Mouse (Mus musculus) MEL (cell line): ENCODE data around the gene Sox12. TPM values are rescaled to one million over a fixed set of nuclear protein-coding genes. Genes with fewer than 3 reads are reported as not detected.

ENCODE experiments used
- DNase-seq: peaks from one replicate; pipeline ENCODE4 v3.0.0; 2011; ENCODE audit warnings: low read depth, low spot score
- H3K27ac ChIP-seq: 2 replicates; pipeline ENCODE4 v1.5.1; 2012; ENCODE audit warnings: low read depth, mild to moderate bottlenecking, control low read depth, low read length, moderate library complexity; ENCODE audit not compliant: control insufficient read depth
- H3K27me3 ChIP-seq, 2 experiments: fragments of 150-350 bp in 1 of 2; sonication (generic) in 1 of 2; 2 replicates each; pipeline ENCODE4 v1.6.1; 2012; ENCODE audit warnings: low read length in 2 of 2, mild to moderate bottlenecking in 2 of 2, improper control_type of control experiment in 1 of 2, moderate library complexity in 1 of 2; ENCODE audit not compliant: insufficient read depth in 2 of 2, control insufficient read depth in 1 of 2
- H3K36me3 ChIP-seq, 2 experiments: 2 replicates each; pipeline ENCODE4 v1.6.1; 2012 to 2014; ENCODE audit warnings: low read length in 2 of 2, improper control_type of control experiment in 1 of 2, inconsistent platforms in 1 of 2, mild to moderate bottlenecking in 1 of 2; ENCODE audit not compliant: insufficient read depth in 2 of 2, control insufficient read depth in 1 of 2
- H3K4me1 ChIP-seq, 2 experiments: fragments of 150-350 bp in 1 of 2; sonication (generic) in 1 of 2; 2 replicates each; pipeline ENCODE4 v1.6.1; 2012; ENCODE audit warnings: low read length in 2 of 2, improper control_type of control experiment in 1 of 2, mild to moderate bottlenecking in 1 of 2; ENCODE audit not compliant: insufficient read depth in 2 of 2, control insufficient read depth in 1 of 2
- H3K4me3 ChIP-seq, 2 experiments: fragments of 150-350 bp in 1 of 2; sonication (generic) in 1 of 2; 2 replicates each; pipeline ENCODE4 v1.5.1; 2012; ENCODE audit warnings: low read depth in 2 of 2, low read length in 2 of 2, mild to moderate bottlenecking in 2 of 2, moderate library complexity in 2 of 2, control low read depth in 1 of 2, improper control_type of control experiment in 1 of 2; ENCODE audit not compliant: control insufficient read depth in 1 of 2, insufficient read depth in 1 of 2
- H3K79me2 ChIP-seq: 2 replicates; pipeline ENCODE4 v1.6.1; 2012; ENCODE audit warnings: mild to moderate bottlenecking, low read length, moderate library complexity; ENCODE audit not compliant: control insufficient read depth, poor library complexity, insufficient read depth
- H3K9ac ChIP-seq: 2 replicates; pipeline ENCODE4 v1.6.1; 2012; ENCODE audit warnings: low read depth, mild to moderate bottlenecking, control low read depth, low read length, moderate library complexity; ENCODE audit not compliant: control insufficient read depth, poor library complexity, severe bottlenecking
- H3K9me3 ChIP-seq: fragments of 150-350 bp; sonication (generic); replicated peaks from 2 replicates; pipeline ENCODE4 v1.6.1; 2012; ENCODE audit warnings: mild to moderate bottlenecking, low read length, improper control_type of control experiment, moderate library complexity; ENCODE audit not compliant: insufficient read depth
- BHLHE40 ChIP-seq: IDR thresholded peaks from 2 replicates; pipeline ENCODE4 v1.6.1; 2012; ENCODE audit warnings: low read depth, mild to moderate bottlenecking, inconsistent platforms, low read length, improper control_type of control experiment, borderline replicate concordance
- CHD2 ChIP-seq: IDR thresholded peaks from 2 replicates; pipeline ENCODE4 v1.6.1; 2011; ENCODE audit warnings: low read length, improper control_type of control experiment
- CTCF ChIP-seq, 3 experiments: IDR thresholded peaks in 2 of 3; conservative IDR thresholded peaks in 1 of 3; 2 replicates each; pipeline ENCODE4 v1.5.1; 2011 to 2012; ENCODE audit warnings: low read length in 3 of 3, low read depth in 2 of 3, mild to moderate bottlenecking in 2 of 3, improper control_type of control experiment in 1 of 3, inconsistent platforms in 1 of 3, mixed read lengths in 1 of 3, moderate library complexity in 1 of 3; ENCODE audit not compliant: control insufficient read depth in 1 of 3, insufficient read depth in 1 of 3, poor library complexity in 1 of 3, severe bottlenecking in 1 of 3
- ELF1 ChIP-seq: IDR thresholded peaks from 2 replicates; pipeline ENCODE4 v1.6.1; 2014; ENCODE audit warnings: low read depth, mild to moderate bottlenecking, inconsistent platforms, low read length, improper control_type of control experiment, moderate library complexity
- EP300 ChIP-seq, 2 experiments: IDR thresholded peaks; 2 replicates each; pipeline ENCODE4 v1.6.1; 2011; ENCODE audit warnings: improper control_type of control experiment in 2 of 2, low read length in 2 of 2, low read depth in 1 of 2, mild to moderate bottlenecking in 1 of 2
- ETS1 ChIP-seq: IDR thresholded peaks from 2 replicates; pipeline ENCODE4 v1.6.1; 2012; ENCODE audit warnings: low read depth, mild to moderate bottlenecking, inconsistent platforms, low read length, improper control_type of control experiment, moderate library complexity
- GABPA ChIP-seq: IDR thresholded peaks from 2 replicates; pipeline ENCODE4 v1.6.1; 2012; ENCODE audit warnings: low read depth, mild to moderate bottlenecking, inconsistent platforms, low read length, improper control_type of control experiment, moderate library complexity
- GATA1 ChIP-seq: IDR thresholded peaks from 2 replicates; pipeline ENCODE4 v1.6.1; 2011; ENCODE audit warnings: low read depth, low read length, improper control_type of control experiment
- HCFC1 ChIP-seq: IDR thresholded peaks from 2 replicates; pipeline ENCODE4 v1.6.1; 2012; ENCODE audit warnings: low read depth, mild to moderate bottlenecking, inconsistent platforms, low read length, improper control_type of control experiment, moderate library complexity
- KAT2A ChIP-seq: conservative IDR thresholded peaks from 2 replicates; pipeline ENCODE4 v1.6.1; 2012; ENCODE audit warnings: low read depth, low read length, improper control_type of control experiment, inconsistent platforms
- MAZ ChIP-seq: IDR thresholded peaks from 2 replicates; pipeline ENCODE4 v1.6.1; 2012; ENCODE audit warnings: low read depth, mild to moderate bottlenecking, inconsistent platforms, low read length, improper control_type of control experiment
- MEF2A ChIP-seq: IDR thresholded peaks from 2 replicates; pipeline ENCODE4 v1.6.1; 2014; ENCODE audit warnings: low read depth, mild to moderate bottlenecking, inconsistent platforms, low read length, improper control_type of control experiment; ENCODE audit not compliant: poor library complexity, insufficient replicate concordance, severe bottlenecking; ENCODE audit errors: extremely low read depth
- MXI1 ChIP-seq: IDR thresholded peaks from 2 replicates; pipeline ENCODE4 v1.6.1; 2011; ENCODE audit warnings: mild to moderate bottlenecking, low read depth, low read length, improper control_type of control experiment
- MYB ChIP-seq: IDR thresholded peaks from 2 replicates; pipeline ENCODE4 v1.6.1; 2011; ENCODE audit warnings: mild to moderate bottlenecking, low read depth, low read length, improper control_type of control experiment
- NRF1 ChIP-seq: IDR thresholded peaks from 2 replicates; pipeline ENCODE4 v1.6.1; 2014; ENCODE audit warnings: low read depth, mild to moderate bottlenecking, inconsistent platforms, low read length, improper control_type of control experiment, moderate library complexity; ENCODE audit not compliant: poor library complexity, insufficient read depth, severe bottlenecking
- POLR2AphosphoS2 ChIP-seq: IDR thresholded peaks from 2 replicates; pipeline ENCODE4 v1.6.1; 2011; ENCODE audit warnings: low read length, improper control_type of control experiment
- POLR2AphosphoS5 ChIP-seq: IDR thresholded peaks from 2 replicates; pipeline ENCODE4 v1.6.1; 2012; ENCODE audit warnings: low read depth, borderline replicate concordance, mild to moderate bottlenecking, inconsistent platforms, low read length, moderate library complexity, mixed read lengths
- RAD21 ChIP-seq: IDR thresholded peaks from 2 replicates; pipeline ENCODE4 v1.6.1; 2011; ENCODE audit warnings: mild to moderate bottlenecking, low read depth, low read length, improper control_type of control experiment
- RCOR1 ChIP-seq: IDR thresholded peaks from 2 replicates; pipeline ENCODE4 v1.6.1; 2012; ENCODE audit warnings: low read depth, mild to moderate bottlenecking, inconsistent platforms, low read length, improper control_type of control experiment
- SMC3 ChIP-seq: IDR thresholded peaks from 2 replicates; pipeline ENCODE4 v1.6.1; 2011; ENCODE audit warnings: low read depth, low read length, improper control_type of control experiment
- TAL1 ChIP-seq: IDR thresholded peaks from 2 replicates; pipeline ENCODE4 v1.6.1; 2012; ENCODE audit warnings: mild to moderate bottlenecking, inconsistent platforms, low read length, moderate library complexity, mixed read lengths
- TBP ChIP-seq: IDR thresholded peaks from 2 replicates; pipeline ENCODE4 v1.8.0; 2011; ENCODE audit warnings: low read depth, low read length, improper control_type of control experiment
- TCF12 ChIP-seq: IDR thresholded peaks from 2 replicates; pipeline ENCODE4 v1.6.1; 2014; ENCODE audit warnings: low read depth, mild to moderate bottlenecking, inconsistent platforms, low read length, improper control_type of control experiment, moderate library complexity
- UBTF ChIP-seq: IDR thresholded peaks from 2 replicates; pipeline ENCODE4 v1.6.1; 2012; ENCODE audit warnings: low read depth, mild to moderate bottlenecking, inconsistent platforms, low read length, improper control_type of control experiment, moderate library complexity, borderline replicate concordance; ENCODE audit not compliant: insufficient read depth
- USF1 ChIP-seq: IDR thresholded peaks from 2 replicates; pipeline ENCODE4 v1.6.1; 2014; ENCODE audit warnings: low read depth, mild to moderate bottlenecking, inconsistent platforms, low read length, improper control_type of control experiment, moderate library complexity
- polyA plus RNA-seq, 2 experiments: library from polyadenylated mRNA; stranded (reverse) in 1 of 2; unstranded in 1 of 2; fragments of >175 nt in 1 of 2; fragments of >200 nt in 1 of 2; gene quantifications; 2 replicates each; pipeline versions ENCODE4 v1.2.1 to v1.2.4; 2012; ENCODE audit warnings: low replicate concordance in 2 of 2, low read depth in 1 of 2; ENCODE audit not compliant: insufficient read length in 2 of 2, insufficient read depth in 1 of 2, missing spikeins in 1 of 2
- total RNA-seq: library from RNA; depleted of rRNA; stranded (reverse); fragments of 300-350 nt; gene quantifications from 2 replicates; pipeline ENCODE4 v1.2.3, GENCODE M21; 2012

Gene Sox12
- total and polyA plus RNA-seq, 3 experiments = 1.5 to 24.7 TPM; not detected in 1

GRCm38 (mm10) chr2:152436983-152437860, 39.4 kb upstream of the Sox12 start:
- H3K27me3 ChIP-seq = no peaks in the 10 kb centered on the region; a peak in 1 of 4 replicates
- H3K4me1 ChIP-seq = peaks cover 6 to 12% of the 10 kb centered on the region in 2 experiments; a peak in 2 of 4 replicates
- H3K36me3 ChIP-seq = peaks cover 0 to 2% of the 10 kb centered on the region in 2 experiments; a peak in 2 of 4 replicates
- no peaks in the 10 kb centered on the region for H3K79me2 ChIP-seq
- 0 out of 2 replicates have a peak, but pooled peaks have one; percentile 42 for TF ChIP-seq NRF1
- TF ChIP-seq ETS1 = 0 out of 2 replicates have a peak, but pooled peaks have one; percentile 43
- no peak for TF ChIP-seq ELF1
- TF ChIP-seq KAT2A = no peak
- TF ChIP-seq POLR2AphosphoS5 = no peak
- TF ChIP-seq HCFC1 = no peak
- TF ChIP-seq MAZ = peak; percentile 84
- TF ChIP-seq UBTF = no peak
- TF ChIP-seq GATA1 = peak; percentile 63; the same call in 1 of the 2 replicates
- TF ChIP-seq RCOR1 = peak; percentile 81
- TF ChIP-seq CTCF (IDR thresholded peaks at IDR 0.05 in 2 of 3, conservative IDR thresholded peaks at IDR 0.05 in 1 of 3; ENCODE audit: control insufficient read depth in 1 of 3, insufficient read depth in 1 of 3, low read depth in 2 of 3, low read length in 3 of 3, poor library complexity in 1 of 3, severe bottlenecking in 1 of 3) = peak; percentile 86 to 97 (median 93)
- TF ChIP-seq MYB = peak; percentile 54; the same call in 1 of the 2 replicates
- TF ChIP-seq TCF12 = peak; percentile 59; the same call in 1 of the 2 replicates
- peak; percentile 82 for TF ChIP-seq SMC3
- TF ChIP-seq RAD21 = peak; percentile 52
- peak; percentile 39 to 77; a peak in 3 of 4 replicates for TF ChIP-seq EP300 (IDR thresholded peaks at IDR 0.05; ENCODE audit: low read depth in 1 of 2, low read length in 2 of 2)
- peak overlapping the region; percentile 50 for H3K9ac ChIP-seq
- peak; percentile 89 for DNase-seq
- peak overlapping the region; percentile 24 to 50; a peak in 3 of 4 replicates for H3K4me3 ChIP-seq
- H3K9me3 ChIP-seq = no peaks in the 10 kb centered on the region
- peak overlapping the region; percentile 13; the same call in 1 of the 2 replicates for H3K27ac ChIP-seq

DNA sequence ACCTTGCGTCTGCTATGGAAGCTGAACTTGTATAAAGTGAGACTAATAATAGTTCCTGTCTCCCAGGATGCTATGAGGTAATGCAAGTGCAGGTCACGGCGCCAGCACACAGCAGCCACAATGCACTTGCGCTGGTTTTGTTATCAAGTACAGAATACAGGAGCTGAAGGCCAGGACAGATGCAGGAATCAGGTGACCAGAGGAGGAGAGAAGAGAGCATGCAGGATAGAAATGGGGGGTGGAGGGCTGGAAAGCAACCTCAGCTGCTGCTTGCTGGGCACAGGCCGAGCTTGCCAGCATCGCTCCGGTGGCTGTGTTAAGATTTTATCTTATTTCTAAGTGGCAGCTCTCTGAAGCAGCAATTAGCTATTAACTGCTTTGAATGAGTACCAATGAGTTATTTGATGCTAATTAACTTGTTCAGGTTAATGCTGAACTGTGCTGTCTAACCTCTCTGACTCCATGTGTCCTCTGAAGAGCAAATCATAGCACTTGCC, 38.6 kb upstream of the Sox12 start:
- H3K79me2 ChIP-seq = no peaks in the 10 kb centered on the region

More for the DNA sequence above, 38.6 kb upstream of the Sox12 start:
- Histone ChIP-seq H3K27ac (no peak overlapping the region), H3K4me1 (peaks cover 6 to 12% of the 10 kb centered on the region in 2 experiments; a peak in 2 of 4 replicates), H3K27me3 (no peaks in the 10 kb centered on the region; a peak in 1 of 4 replicates), H3K36me3 (peaks cover 0 to 2% of the 10 kb centered on the region in 2 experiments; a peak in 2 of 4 replicates), H3K9ac (no peak overlapping the region), H3K9me3 (no peaks in the 10 kb centered on the region), H3K4me3 (no peak overlapping the region)
- peak; percentile 46 for DNase-seq
- TF ChIP-seq CTCF (IDR thresholded peaks at IDR 0.05 in 2 of 3, conservative IDR thresholded peaks at IDR 0.05 in 1 of 3; ENCODE audit: control insufficient read depth in 1 of 3, insufficient read depth in 1 of 3, low read depth in 2 of 3, low read length in 3 of 3, poor library complexity in 1 of 3, severe bottlenecking in 1 of 3) (no peak), BHLHE40 (no peak), CHD2 (no peak), GABPA (no peak), TBP (no peak), USF1 (no peak), MEF2A (no peak), POLR2AphosphoS2 (no peak), HCFC1 (no peak), MXI1 (no peak), TAL1 (no peak)
